ENCODE assay signal across 18 mouse cellular contexts in the genomic region with DNA sequence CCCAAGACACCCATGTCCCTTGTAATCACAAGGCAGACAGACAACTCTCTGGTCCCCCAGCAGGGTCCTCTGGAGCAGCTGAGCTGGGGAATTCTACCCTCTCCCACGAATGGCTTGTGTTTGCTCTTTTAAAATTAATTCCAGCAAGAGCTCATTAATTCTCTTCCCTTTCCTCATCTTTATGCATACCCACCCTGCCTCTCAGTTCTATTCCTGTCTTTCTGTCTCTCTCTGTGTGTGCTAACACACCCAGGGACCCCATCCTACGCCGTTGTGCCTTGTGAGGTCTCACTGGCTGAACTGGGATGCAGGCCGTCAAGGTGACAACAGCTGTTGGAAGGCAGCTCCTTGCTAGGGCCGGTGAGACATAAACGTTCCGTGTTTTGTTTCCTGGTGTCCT. TPM values are rescaled to one million over a fixed set of nuclear protein-coding genes. Genes with fewer than 3 reads are reported as not detected.
DNase-seq lines count a peak whose midpoint lies in the region; ATAC-seq and TF ChIP-seq lines count a peak whose summit lies in the region.
"Had no signal": no experiment of that assay in that cellular context is flagged by ENCODE, and none has a peak within 500 bp of the region (broad histone marks: within the 10 kb centered on the region; RNA-seq: fewer than 3 reads in every experiment).

No protein-coding gene starts in this region.

- H3K9me3 ChIP-seq in neural tube, embryonic 12.5 days, result no peaks in the 10 kb centered on the region
- no peaks in the 10 kb centered on the region for H3K9me3 ChIP-seq in hindbrain, embryonic 10.5 days
- no peaks in the 10 kb centered on the region for H3K9me3 ChIP-seq in midbrain, embryonic 12.5 days
- H3K9me3 ChIP-seq: embryonic facial prominence, embryonic 12.5 days; G1E; limb, embryonic 15.5 days had no signal

- H3K4me1 ChIP-seq in neural tube, embryonic 12.5 days, result peaks cover 68% of the 10 kb centered on the region
- peaks cover 78% of the 10 kb centered on the region for H3K4me1 ChIP-seq in hindbrain, embryonic 10.5 days (replicated peaks)
- H3K4me1 ChIP-seq in midbrain, embryonic 12.5 days, result peaks cover 71% of the 10 kb centered on the region

- H3K4me3 ChIP-seq in neural tube, embryonic 12.5 days, result no peak overlapping the region
- H3K4me3 ChIP-seq in hindbrain, embryonic 10.5 days, result no peak overlapping the region
- no peak overlapping the region for H3K4me3 ChIP-seq in midbrain, embryonic 12.5 days
- H3K4me3 ChIP-seq in left cerebral cortex, adult 2 months, result no peak overlapping the region
- H3K4me3 ChIP-seq: embryonic facial prominence, embryonic 12.5 days; heart, adult 2 months; layer of hippocampus, adult 2 months; limb, embryonic 15.5 days had no signal

- TF ChIP-seq CTCF in left cerebral cortex, adult 2 months (IDR thresholded peaks at IDR 0.05), result no peak

- no peaks in the 10 kb centered on the region for H3K27me3 ChIP-seq in neural tube, embryonic 12.5 days (replicated peaks)
- peaks cover 18% of the 10 kb centered on the region for H3K27me3 ChIP-seq in hindbrain, embryonic 10.5 days (ENCODE audit: insufficient read depth, poor library complexity, severe bottlenecking)
- H3K27me3 ChIP-seq in midbrain, embryonic 12.5 days, result 0 out of 2 replicates have a peak, but pooled peaks cover 3% of the 10 kb centered on the region
- H3K27me3 ChIP-seq: limb, embryonic 15.5 days had no signal

- no peak for ATAC-seq in neural tube, embryonic 12.5 days (ENCODE audit: low FRiP score, low read depth)
- no peak for ATAC-seq in midbrain, embryonic 12.5 days (ENCODE audit: low FRiP score, low read depth)
- no peak for ATAC-seq in megakaryocyte progenitor cell, adult 5-6 weeks (replicated peaks; ENCODE audit: poor library complexity)

- no peak overlapping the region for H3K27ac ChIP-seq in neural tube, embryonic 12.5 days
- H3K27ac ChIP-seq in hindbrain, embryonic 10.5 days, result peak overlapping the region; percentile 77
- peak overlapping the region; percentile 83 for H3K27ac ChIP-seq in midbrain, embryonic 12.5 days (replicated peaks)
- H3K27ac ChIP-seq in left cerebral cortex, adult 2 months, result no peak overlapping the region
- H3K27ac ChIP-seq: embryonic facial prominence, embryonic 12.5 days; heart, adult 2 months; layer of hippocampus, adult 2 months; limb, embryonic 15.5 days had no signal

- 0 out of 2 replicates have a peak overlapping the region, but pooled peaks have one; percentile 10 for H3K4me2 ChIP-seq in neural tube, embryonic 12.5 days (replicated peaks)
- 0 out of 2 replicates have a peak overlapping the region, but pooled peaks have one; percentile 3 for H3K4me2 ChIP-seq in midbrain, embryonic 12.5 days (replicated peaks)
- H3K4me2 ChIP-seq: embryonic facial prominence, embryonic 12.5 days; limb, embryonic 15.5 days had no signal

- 64% methylated on average over 7 of the region's 7 CpGs for WGBS in neural tube, embryonic 12.5 days
- WGBS in hindbrain, embryonic 10.5 days, result 70% methylated on average over 7 of the region's 7 CpGs
- 50% methylated on average over 7 of the region's 7 CpGs for WGBS in midbrain, embryonic 12.5 days

- H3K9ac ChIP-seq in neural tube, embryonic 12.5 days, result no peak overlapping the region
- peak overlapping the region; percentile 31; the same call in 1 of the 2 replicates for H3K9ac ChIP-seq in midbrain, embryonic 12.5 days (replicated peaks)
- H3K9ac ChIP-seq: embryonic facial prominence, embryonic 12.5 days; limb, embryonic 15.5 days had no signal

- intact Hi-C loops in left cerebral cortex, adult 2 months (cut with DNase I), result no loop called here

- no peaks in the 10 kb centered on the region for H3K36me3 ChIP-seq in neural tube, embryonic 12.5 days
- no peaks in the 10 kb centered on the region for H3K36me3 ChIP-seq in hindbrain, embryonic 10.5 days
- no peaks in the 10 kb centered on the region for H3K36me3 ChIP-seq in midbrain, embryonic 12.5 days
- H3K36me3 ChIP-seq: embryonic facial prominence, embryonic 12.5 days; G1E; limb, embryonic 15.5 days had no signal

- DNase-seq in neural tube, embryonic 10.5 days (ENCODE audit: extremely low spot score, low spot score), result no peak
- no peak for DNase-seq in hindbrain, embryonic 10.5 days (ENCODE audit: low spot score)
- DNase-seq in left cerebral cortex, adult 2 months (ENCODE audit: extremely low spot score in 1 of 2, low spot score in 2 of 2), result no peak
- no peak for DNase-seq in heart, adult 11 months
- DNase-seq in adipocyte (ENCODE audit: low spot score), result no peak
- DNase-seq: adrenal gland, postnatal 14 days; cerebellum, postnatal 25 days; heart, adult 2 months; heart, postnatal 36 days; kidney, adult 9 months; lung, adult 18-20 months had no signal

RNA-seq across cellular contexts. Expression of gene Plekha6, which starts 35.7 kb away (rescaled TPM):
- polyA plus RNA-seq in neural tube, embryonic 12.5 days (2016; fragmentation: Nextera tagmentation; extraction: Ambion mirVana), result 28.4 and 29.4 TPM in 2 replicates
- polyA plus RNA-seq in hindbrain, embryonic 10.5 days (2016; fragmentation: Nextera tagmentation; extraction: Ambion mirVana), result 8.8 and 17.4 TPM in 2 replicates
- polyA plus RNA-seq in midbrain, embryonic 12.5 days (2016; fragmentation: Nextera tagmentation; extraction: Ambion mirVana), result 27.7 and 36.1 TPM in 2 replicates
- total RNA-seq in left cerebral cortex, adult 2 months (2021), result 10 to 100 TPM; 94.2 to 96.3 TPM
- 0.42 and 1.8 TPM in 2 replicates for total RNA-seq in megakaryocyte progenitor cell, adult 5-6 weeks (2015)
- 1.1 and 2.2 TPM in 2 replicates for total RNA-seq in megakaryocyte progenitor cell, adult 5-6 weeks (2017)

Comparison
In these comparisons a context has a peak if more than half of its experiments do, and no peak if none do; other contexts are left out.
1. H3K27ac ChIP-seq: peak in hindbrain, embryonic 10.5 days (single experiment) and midbrain, embryonic 12.5 days (single experiment); none in neural tube, embryonic 12.5 days (single experiment) and left cerebral cortex, adult 2 months (single experiment).